Mouse (Mus musculus) midbrain, embryonic 13.5 days (tissue): ENCODE measurements around the gene 9030025P20Rik. TPM values are rescaled to one million over a fixed set of nuclear protein-coding genes. Genes with fewer than 3 reads are reported as not detected.
"Not testable (repeated sequence)": the region's sequence is repeated elsewhere in the genome, so short reads cannot be mapped to it uniquely, and the experiment has no call there.

Source experiments
- ATAC-seq: fragments of 200-750 bp; cut with Nextera tagmentation; 2 replicates; pipeline ENCODE4 v1.8.0; 2017; ENCODE audit warnings: mild to moderate bottlenecking, moderate TSS enrichment, moderate library complexity
- H3K27ac ChIP-seq: fragments of 300-500 bp; sonication (generic); 2 replicates; pipeline ENCODE4 v1.5.1; 2015; ENCODE audit warnings: inconsistent platforms, mild to moderate bottlenecking, moderate library complexity
- H3K27me3 ChIP-seq: fragments of 300-500 bp; sonication (generic); 2 replicates; pipeline ENCODE4 v1.6.1; 2015; ENCODE audit warnings: mild to moderate bottlenecking, inconsistent platforms
- H3K36me3 ChIP-seq: fragments of 300-500 bp; sonication (generic); 2 replicates; pipeline ENCODE4 v1.6.1; 2015; ENCODE audit warnings: mild to moderate bottlenecking, inconsistent platforms
- H3K4me1 ChIP-seq: fragments of 300-500 bp; sonication (generic); replicated peaks from 2 replicates; pipeline ENCODE4 v1.6.1; 2015; ENCODE audit warnings: inconsistent platforms
- H3K4me2 ChIP-seq: fragments of 300-500 bp; sonication (generic); replicated peaks from 2 replicates; pipeline ENCODE4 v1.6.1; 2015; ENCODE audit warnings: moderate library complexity, mild to moderate bottlenecking, inconsistent platforms
- H3K4me3 ChIP-seq: fragments of 300-500 bp; sonication (generic); replicated peaks from 2 replicates; pipeline ENCODE4 v1.5.1; 2015; ENCODE audit warnings: mild to moderate bottlenecking, inconsistent platforms
- H3K9ac ChIP-seq: fragments of 300-500 bp; sonication (generic); replicated peaks from 2 replicates; pipeline ENCODE4 v1.6.1; 2015; ENCODE audit warnings: mild to moderate bottlenecking, inconsistent platforms
- H3K9me3 ChIP-seq: fragments of 300-500 bp; sonication (generic); 2 replicates; pipeline ENCODE4 v1.6.1; 2016; ENCODE audit warnings: mild to moderate bottlenecking, inconsistent platforms
- WGBS: fragments of 180-500 bp; shearing (Covaris S2); methylation state at CpG from one replicate; pipeline ENCODE4 v1.1.7; 2015; 5-methylcytosine and 5-hydroxymethylcytosine counted together
- polyA plus RNA-seq: library from polyadenylated mRNA; unstranded; fragments of >200 nt; fragmentation: Nextera tagmentation; extraction: Ambion mirVana; gene quantifications from 2 replicates; pipeline ENCODE4 v1.2.1, GENCODE M21; 2015

Gene 9030025P20Rik
- polyA plus RNA-seq = 10.6 and 11.8 TPM in 2 replicates

GRCm38 (mm10) chr17:14978362-14979038 is at the start of gene 9030025P20Rik, which contains the start of gene Gm3417:
9030025P20Rik (plus strand) TSS chr17:14978468.
Gm3417 (minus strand) TSS chr17:14978790.
- H3K4me2 ChIP-seq = peak within 1 kb of the TSS; percentile 36

DNA sequence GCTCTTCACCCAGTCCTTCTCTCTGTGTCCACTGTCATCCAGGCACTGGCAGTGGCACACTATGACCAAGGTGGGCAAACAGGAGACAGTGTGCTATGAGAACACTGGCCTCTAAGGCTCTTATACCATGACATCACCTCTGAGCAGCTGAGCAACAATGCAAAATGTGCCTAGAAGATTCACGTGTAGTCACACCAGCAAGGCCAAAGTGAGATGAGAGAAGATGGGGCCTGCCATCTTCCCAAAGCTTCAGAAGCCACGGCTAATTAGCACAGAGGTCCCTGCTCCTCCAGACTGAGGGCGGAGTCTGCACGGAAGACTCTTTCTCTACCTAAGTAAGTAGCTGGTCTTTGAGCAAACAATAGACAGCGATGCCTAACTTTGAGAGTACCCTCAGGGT is 49.6 kb upstream of the 9030025P20Rik start:
- no peak for ATAC-seq
- WGBS = 71% methylated on average over 5 of the region's 5 CpGs
- H3K9ac ChIP-seq = no peak overlapping the region

More at GRCm38 (mm10) chr17:14978362-14979038, at the start of gene 9030025P20Rik, which contains the start of gene Gm3417:
- not testable (repeated sequence) for H3K27ac ChIP-seq, H3K27me3 ChIP-seq, H3K9me3 ChIP-seq, H3K4me1 ChIP-seq, H3K36me3 ChIP-seq, H3K9ac ChIP-seq
- H3K4me3 ChIP-seq = peak within 1 kb of the TSS; percentile 20; the same call in 1 of the 2 replicates
- peak; percentile 99 for ATAC-seq
- no CpG with 5 or more reads among the region's 60 CpGs for WGBS

GRCm38 (mm10) chr17:14930697-14931096 is 47.6 kb upstream of the 9030025P20Rik start:
- Histone ChIP-seq H3K27ac (no peak overlapping the region), H3K36me3 (no peaks in the 10 kb centered on the region), H3K4me1 (no peaks in the 10 kb centered on the region), H3K9ac (no peak overlapping the region), H3K4me2 (no peak overlapping the region), H3K9me3 (no peaks in the 10 kb centered on the region), H3K4me3 (no peak overlapping the region), H3K27me3 (no peaks in the 10 kb centered on the region)
- 87% methylated on average over 7 of the region's 7 CpGs for WGBS
- no peak for ATAC-seq

More for the DNA sequence above, 49.6 kb upstream of the 9030025P20Rik start:
- H3K4me2 ChIP-seq = no peak overlapping the region
- H3K36me3 ChIP-seq = no peaks in the 10 kb centered on the region
- no peaks in the 10 kb centered on the region for H3K27me3 ChIP-seq
- no peak overlapping the region for H3K4me3 ChIP-seq
- H3K4me1 ChIP-seq = no peaks in the 10 kb centered on the region
- H3K27ac ChIP-seq = no peak overlapping the region
- H3K9me3 ChIP-seq = no peaks in the 10 kb centered on the region

DNA sequence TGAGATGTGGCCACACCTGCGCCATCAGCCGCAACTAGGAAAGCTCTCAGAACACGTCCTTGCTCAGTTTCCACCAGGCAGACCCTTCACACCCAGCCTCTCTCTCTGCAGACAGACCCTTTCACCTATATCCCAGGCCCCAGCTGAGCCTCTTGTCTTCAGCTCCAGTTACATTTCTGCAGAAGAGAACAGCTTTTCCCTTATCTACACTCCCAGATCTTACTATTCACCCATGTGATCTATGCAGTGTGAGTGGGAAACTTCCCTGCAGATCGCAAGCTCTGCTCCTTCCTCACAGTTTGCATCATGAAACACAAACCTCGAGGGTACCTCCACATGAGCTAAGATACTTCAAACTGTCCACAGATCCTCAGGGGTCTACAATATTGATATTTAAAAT is 46.8 kb upstream of the 9030025P20Rik start:
- H3K9me3 ChIP-seq = no peaks in the 10 kb centered on the region
- 84% methylated on average over 5 of the region's 5 CpGs for WGBS
- no peaks in the 10 kb centered on the region for H3K4me1 ChIP-seq
- H3K4me2 ChIP-seq = no peak overlapping the region
- no peaks in the 10 kb centered on the region for H3K27me3 ChIP-seq
- H3K36me3 ChIP-seq = no peaks in the 10 kb centered on the region
- no peak overlapping the region for H3K4me3 ChIP-seq
- no peak overlapping the region for H3K27ac ChIP-seq
- no peak for ATAC-seq
- H3K9ac ChIP-seq = no peak overlapping the region

DNA sequence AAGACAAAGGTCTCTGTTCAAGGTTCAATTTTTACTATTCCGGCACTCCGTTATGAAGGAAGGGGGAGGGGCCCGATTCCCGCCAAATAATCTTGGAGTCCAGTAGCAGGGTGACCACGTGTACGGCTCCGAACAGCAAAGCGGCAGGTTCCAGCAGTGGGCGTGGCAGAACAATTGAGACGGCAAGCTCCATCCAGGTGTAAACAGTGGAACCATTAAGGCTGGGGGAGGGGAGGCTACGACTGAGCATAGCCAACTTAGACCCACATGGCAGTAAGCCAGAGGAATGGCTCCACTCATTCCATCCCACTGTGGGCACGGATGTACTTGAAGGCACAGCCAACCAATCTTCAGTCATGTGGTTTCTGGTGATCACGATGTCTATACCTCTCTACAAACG is 43.0 kb upstream of the 9030025P20Rik start:
- WGBS = 90% methylated on average over 14 of the region's 14 CpGs
- H3K27me3 ChIP-seq, H3K27ac ChIP-seq, H3K4me2 ChIP-seq, H3K36me3 ChIP-seq, H3K9ac ChIP-seq, H3K4me3 ChIP-seq, H3K9me3 ChIP-seq, ATAC-seq, H3K4me1 ChIP-seq: not testable (repeated sequence)

- no peak overlapping the region for H3K4me2 ChIP-seq
- no peaks in the 10 kb centered on the region for H3K36me3 ChIP-seq
- no peak overlapping the region for H3K9ac ChIP-seq
- WGBS = 73% methylated on average over 5 of the region's 5 CpGs
- H3K27me3 ChIP-seq = no peaks in the 10 kb centered on the region
- H3K4me1 ChIP-seq = no peaks in the 10 kb centered on the region
- H3K4me3 ChIP-seq = no peak overlapping the region
- H3K9me3 ChIP-seq = no peaks in the 10 kb centered on the region
- ATAC-seq = no peak
- no peak overlapping the region for H3K27ac ChIP-seq
Measured at GRCm38 (mm10) chr17:14935841-14936605, 42.2 kb upstream of the 9030025P20Rik start.

GRCm38 (mm10) chr17:14942181-14942580 is 36.1 kb upstream of the 9030025P20Rik start:
- Histone ChIP-seq H3K36me3 (peaks cover 11% of the 10 kb centered on the region), H3K4me3 (peak overlapping the region; percentile 80), H3K4me1 (peaks cover 27% of the 10 kb centered on the region), H3K4me2 (peak overlapping the region; percentile 90), H3K9ac (peak overlapping the region; percentile 84)
- not testable (repeated sequence) for H3K27ac ChIP-seq, ATAC-seq, H3K9me3 ChIP-seq, H3K27me3 ChIP-seq
- 62% methylated on average over 6 of the region's 6 CpGs for WGBS

DNA sequence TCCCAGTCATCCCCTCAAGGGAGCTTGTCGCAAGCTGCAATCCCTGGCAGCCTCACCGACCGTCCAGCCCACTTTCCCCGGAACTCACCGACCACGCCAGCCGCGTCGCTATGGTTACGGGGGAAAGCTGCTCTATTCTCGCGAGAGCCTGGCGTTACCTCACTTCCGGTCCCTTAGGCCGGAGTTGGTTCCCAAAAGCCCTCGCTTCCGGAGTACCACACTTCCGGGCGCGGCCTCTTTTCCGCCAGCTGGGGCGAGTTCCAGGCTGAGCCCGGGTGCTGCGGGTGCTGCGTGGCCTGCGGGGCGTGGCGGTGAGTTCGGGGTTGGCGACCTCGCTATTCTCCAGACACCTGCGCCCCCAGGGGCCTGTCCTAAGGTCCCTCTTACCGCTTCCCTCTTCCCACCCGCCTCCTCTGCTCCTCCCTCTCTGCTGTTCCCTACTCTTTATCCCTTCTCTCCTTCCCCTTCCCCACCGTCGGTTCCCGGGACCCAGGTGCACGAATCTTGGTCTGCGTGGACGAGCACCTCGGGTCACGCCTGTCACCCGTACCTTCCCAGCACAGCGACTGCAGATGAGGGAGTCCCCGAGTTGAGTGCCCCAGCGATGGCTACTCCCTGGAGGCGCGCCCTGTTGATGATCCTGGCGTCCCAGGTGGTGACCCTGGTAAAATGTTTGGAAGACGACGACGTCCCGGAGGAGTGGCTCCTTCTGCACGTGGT is 35.1 kb upstream of the 9030025P20Rik start, which contains the start of the genes Wdr27 and 1600012H06Rik:
TSS of gene Wdr27 (minus strand) at position 150 of the 720 bp plus-strand sequence.
TSS of gene 1600012H06Rik (plus strand) at position 176 of the 720 bp plus-strand sequence.
- under 1% methylated on average over 54 of the region's 54 CpGs for WGBS
- H3K9ac ChIP-seq = peak within 1 kb of the TSS; percentile 84
- H3K9me3 ChIP-seq = no peaks in the 10 kb centered on the region
- H3K4me1 ChIP-seq = peaks cover 27% of the 10 kb centered on the region
- H3K36me3 ChIP-seq = peaks cover 11% of the 10 kb centered on the region
- no peaks in the 10 kb centered on the region for H3K27me3 ChIP-seq
- peak within 1 kb of the TSS; percentile 80 for H3K4me3 ChIP-seq
- peak within 1 kb of the TSS; percentile 90 for H3K4me2 ChIP-seq
- peak; percentile 98 for ATAC-seq
- H3K27ac ChIP-seq = peak within 1 kb of the TSS; percentile 79

DNA sequence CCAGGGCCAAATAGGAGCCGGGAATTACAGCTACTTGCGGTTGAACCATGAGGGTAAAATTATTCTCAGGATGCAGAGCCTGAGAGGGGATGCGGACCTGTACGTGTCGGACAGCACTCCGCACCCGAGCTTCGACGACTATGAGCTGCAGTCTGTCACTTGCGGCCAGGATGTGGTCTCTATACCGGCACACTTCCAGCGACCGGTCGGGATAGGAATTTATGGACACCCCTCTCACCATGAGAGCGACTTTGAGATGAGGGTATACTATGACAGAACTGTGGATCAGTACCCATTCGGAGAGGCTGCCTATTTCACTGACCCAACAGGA is 34.6 kb upstream of the 9030025P20Rik start:
- peak overlapping the region; percentile 80 for H3K4me3 ChIP-seq
- 20% methylated on average over 16 of the region's 16 CpGs for WGBS

DNA sequence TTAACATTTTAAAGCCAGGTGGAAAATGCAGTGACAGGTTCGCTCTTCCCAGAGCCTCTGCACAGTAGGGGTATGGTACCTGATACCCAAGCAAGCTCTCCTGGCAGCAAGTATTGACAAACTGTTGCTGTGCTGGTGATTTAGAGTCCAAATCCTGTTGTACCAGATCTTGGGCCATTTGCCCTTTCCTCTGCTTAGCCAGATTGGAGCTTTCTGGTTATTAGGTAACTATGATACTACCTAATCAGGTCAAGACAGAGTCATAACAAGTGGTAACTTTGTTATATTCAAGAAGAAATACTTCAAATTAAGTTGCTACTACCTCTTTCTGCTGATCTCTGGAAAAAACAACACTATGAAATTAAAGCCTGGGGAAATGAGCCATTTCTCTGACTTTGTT is 33.7 kb upstream of the 9030025P20Rik start:
- Histone ChIP-seq H3K9ac (no peak overlapping the region), H3K4me2 (peak overlapping the region; percentile 90), H3K27ac (no peak overlapping the region), H3K4me3 (peak overlapping the region; percentile 80), H3K4me1 (peaks cover 27% of the 10 kb centered on the region), H3K9me3 (no peaks in the 10 kb centered on the region), H3K27me3 (no peaks in the 10 kb centered on the region), H3K36me3 (peaks cover 18% of the 10 kb centered on the region)
- ATAC-seq = no peak
- WGBS = 84% methylated on average over 1 of the region's 1 CpGs

More for the DNA sequence above, 34.6 kb upstream of the 9030025P20Rik start:
- peak overlapping the region; percentile 90 for H3K4me2 ChIP-seq
- no peaks in the 10 kb centered on the region for H3K9me3 ChIP-seq
- no peaks in the 10 kb centered on the region for H3K27me3 ChIP-seq
- H3K4me1 ChIP-seq = peaks cover 27% of the 10 kb centered on the region
- no peak overlapping the region; the same call in 1 of the 2 replicates for H3K27ac ChIP-seq
- peak; percentile 10 for ATAC-seq
- H3K36me3 ChIP-seq = peaks cover 14% of the 10 kb centered on the region
- peak overlapping the region; percentile 84 for H3K9ac ChIP-seq

DNA sequence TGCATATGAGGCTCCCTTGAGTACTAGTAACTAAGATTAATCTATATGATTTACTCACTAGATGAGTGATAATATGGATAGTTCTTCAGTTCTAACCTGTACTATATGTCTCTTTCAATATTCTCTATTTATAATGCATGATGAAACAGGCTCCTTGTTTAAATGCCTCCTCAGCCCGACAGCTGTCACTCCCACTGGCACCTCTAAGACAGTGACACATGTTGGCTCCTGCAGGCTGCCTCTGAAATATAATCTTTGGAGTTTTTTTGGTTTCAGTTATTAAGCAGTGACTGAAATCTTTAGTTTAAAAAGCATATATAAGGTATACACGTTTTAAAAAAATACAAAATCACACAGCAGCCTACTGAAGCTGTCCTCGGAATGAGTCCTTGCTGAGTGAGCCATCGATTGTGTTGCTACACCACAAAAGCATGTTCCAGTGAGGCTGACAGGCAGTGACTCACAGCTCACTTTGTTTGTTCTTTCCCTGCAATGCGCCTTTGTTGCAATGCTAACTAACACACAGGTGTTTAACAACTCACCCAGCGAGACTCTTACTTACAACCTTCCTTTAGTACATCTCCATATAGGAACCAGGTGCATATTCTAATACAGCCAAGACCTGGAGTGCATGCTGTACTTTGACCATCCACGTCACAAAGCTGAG is 29.0 kb upstream of the 9030025P20Rik start:
- no peak for ATAC-seq
- Histone ChIP-seq H3K4me3 (no peak overlapping the region), H3K9ac (no peak overlapping the region), H3K9me3 (no peaks in the 10 kb centered on the region), H3K27ac (no peak overlapping the region), H3K27me3 (no peaks in the 10 kb centered on the region), H3K4me2 (no peak overlapping the region), H3K36me3 (peaks cover 57% of the 10 kb centered on the region), H3K4me1 (peaks cover 12% of the 10 kb centered on the region)
- WGBS = 91% methylated on average over 7 of the region's 7 CpGs
